Mouse (Mus musculus) gastrocnemius, adult 8-10 months (tissue): ENCODE data around the gene Ces2c. TPM values are rescaled to one million over a fixed set of nuclear protein-coding genes. Genes with fewer than 3 reads are reported as not detected.
"Not testable (repeated sequence)": the region's sequence is repeated elsewhere in the genome, so short reads cannot be mapped to it uniquely, and the experiment has no call there.

Source experiments
- DNase-seq, 2 experiments: peaks; one replicate each; pipeline ENCODE4 v3.0.0; 2022; ENCODE audit warnings: low spot score in 2 of 2
- total RNA-seq, 4 experiments: library from RNA; stranded (reverse); gene quantifications; 2 replicates each; pipeline ENCODE4 v1.2.4; 2022

Ces2c gene
- total RNA-seq, result under 1 TPM; 0.27 to 0.80 (median 0.44) TPM

- DNase-seq, result no peak
Observed at GRCm38 (mm10) chr8:104846831-104847230, at the start of gene Ces2c. TSS of gene Ces2c (plus strand) at chr8:104847068.

- DNase-seq, result no peak
Observed at GRCm38 (mm10) chr8:104799385-104799784, 47.5 kb upstream of the Ces2c start.

GRCm38 (mm10) chr8:104806127-104806526 lies 40.7 kb upstream of the Ces2c start:
- DNase-seq, result no peak

GRCm38 (mm10) chr8:104808542-104809413 lies 38.1 kb upstream of the Ces2c start:
- no peak for DNase-seq

GRCm38 (mm10) chr8:104809436-104809835 lies 37.4 kb upstream of the Ces2c start:
- DNase-seq, result no peak

GRCm38 (mm10) chr8:104826912-104827311 lies 20.0 kb upstream of the Ces2c start:
- no peak for DNase-seq

- DNase-seq, result no peak
Observed at GRCm38 (mm10) chr8:104828221-104828620, 18.6 kb upstream of the Ces2c start.

GRCm38 (mm10) chr8:104831440-104831839 lies 15.4 kb upstream of the Ces2c start, which contains the start of gene Ces2b:
TSS of gene Ces2b (plus strand) at chr8:104831572.
- no peak for DNase-seq

- DNase-seq, result no peak
Observed at GRCm38 (mm10) chr8:104841360-104842078, 5.3 kb upstream of the Ces2c start.

- no peak for DNase-seq
Observed at GRCm38 (mm10) chr8:104847741-104848462, 1.0 kb downstream of the Ces2c start.

- DNase-seq, result not testable (repeated sequence)
Observed at GRCm38 (mm10) chr8:104866844-104867531, 20.1 kb downstream of the Ces2c start.

- not testable (repeated sequence) for DNase-seq
Observed at GRCm38 (mm10) chr8:104868876-104869275, 22.0 kb downstream of the Ces2c start.

GRCm38 (mm10) chr8:104886223-104886926 lies 39.5 kb downstream of the Ces2c start:
- not testable (repeated sequence) for DNase-seq

GRCm38 (mm10) chr8:104901746-104902145 lies 54.9 kb downstream of the Ces2c start:
- DNase-seq, result no peak

Other genes starting within 250 kb of the Ces2c start
- gene Cdh16, start 222.7 kb upstream of the Ces2c start, total RNA-seq, result under 1 TPM in 1 of 4 experiments, not detected in 3; 0.47 TPM
- gene Rrad, start 215.7 kb upstream of the Ces2c start, total RNA-seq, result 1 to 10 TPM; 3.7 to 9.5 (median 5.0) TPM
- 10 to 100 TPM; 36.1 to 46.5 (median 41.2) TPM for gene Ciao2b, start 205.1 kb upstream of the Ces2c start, total RNA-seq
- not detected for gene Ces2a, start 113.1 kb upstream of the Ces2c start, total RNA-seq
- gene Ces2b, start 15.5 kb upstream of the Ces2c start, total RNA-seq, result under 1 TPM in 1 of 4 experiments, not detected in 3; 0.09 TPM
- not detected for gene Ces2e, start 79.2 kb downstream of the Ces2c start, total RNA-seq
- not detected for gene Ces2f, start 100.3 kb downstream of the Ces2c start, total RNA-seq
- gene Ces2g, start 114.7 kb downstream of the Ces2c start, total RNA-seq, result under 1 TPM; 0.31 to 0.51 (median 0.36) TPM
- not detected for gene Ces2h, start 153.8 kb downstream of the Ces2c start, total RNA-seq
- not detected for gene Ces3a, start 201.5 kb downstream of the Ces2c start, total RNA-seq
- gene Ces3b, start 236.7 kb downstream of the Ces2c start, total RNA-seq, result not detected